Mouse (Mus musculus) CH12.LX (cell line): ENCODE results near the gene Ercc8.

ENCODE experiments used
- CTCF ChIP-seq, 2 experiments: IDR thresholded peaks in 1 of 2; conservative IDR thresholded peaks in 1 of 2; 2 replicates each; pipeline ENCODE4 v1.5.1; 2011 to 2012; ENCODE audit warnings: low read depth in 2 of 2, low read length in 2 of 2, improper control_type of control experiment in 1 of 2, inconsistent platforms in 1 of 2, mild to moderate bottlenecking in 1 of 2, moderate library complexity in 1 of 2
- NELFE ChIP-seq: IDR thresholded peaks from 2 replicates; pipeline ENCODE4 v1.6.1; 2011; ENCODE audit warnings: low read depth, low read length, improper control_type of control experiment
- POLR2AphosphoS2 ChIP-seq: IDR thresholded peaks from 2 replicates; pipeline ENCODE4 v1.6.1; 2011; ENCODE audit warnings: low read depth, low read length, improper control_type of control experiment
- TBP ChIP-seq: conservative IDR thresholded peaks from 2 replicates; pipeline ENCODE4 v1.6.1; 2011; ENCODE audit warnings: low read depth, low read length, improper control_type of control experiment

DNA sequence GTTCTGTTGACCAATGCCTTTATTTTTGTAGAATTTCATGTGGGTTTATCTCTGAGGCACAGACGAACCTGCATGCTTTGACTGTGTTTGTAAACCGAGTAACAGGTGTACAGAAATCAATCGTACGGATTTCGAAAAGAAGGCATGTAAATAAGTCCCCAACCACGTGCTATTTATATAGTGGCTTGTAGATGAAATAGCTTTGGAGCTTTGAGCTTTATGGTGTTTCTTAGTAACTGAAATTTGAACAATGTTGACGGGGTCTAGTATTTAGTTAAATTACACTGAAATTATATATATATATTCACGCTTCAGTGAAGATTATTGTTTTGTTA is 677 bp downstream of the Ercc8 start:
- TF ChIP-seq CTCF (conservative IDR thresholded peaks at IDR 0.05 in 1 of 2, IDR thresholded peaks at IDR 0.05 in 1 of 2; ENCODE audit: low read depth in 2 of 2, low read length in 2 of 2) (no peak), TBP (no peak), POLR2AphosphoS2 (no peak), NELFE (no peak)
